Mouse (Mus musculus) right cerebral cortex, postnatal 10 days (tissue): Measurements from ENCODE around the gene Trim31.
"Not testable (repeated sequence)": the region's sequence is repeated elsewhere in the genome, so short reads cannot be mapped to it uniquely, and the experiment has no call there.

Experiments used
- DNase-seq, 2 experiments: peaks; one replicate each; pipeline ENCODE4 v3.0.0; 2021; ENCODE audit warnings: low spot score in 2 of 2

The Trim31 gene

GRCm38 (mm10) chr17:36897552-36898205, at the start of gene Trim31:
Gene Trim31, plus strand, starts transcription at chr17:36898118.
- no peak for DNase-seq

DNA sequence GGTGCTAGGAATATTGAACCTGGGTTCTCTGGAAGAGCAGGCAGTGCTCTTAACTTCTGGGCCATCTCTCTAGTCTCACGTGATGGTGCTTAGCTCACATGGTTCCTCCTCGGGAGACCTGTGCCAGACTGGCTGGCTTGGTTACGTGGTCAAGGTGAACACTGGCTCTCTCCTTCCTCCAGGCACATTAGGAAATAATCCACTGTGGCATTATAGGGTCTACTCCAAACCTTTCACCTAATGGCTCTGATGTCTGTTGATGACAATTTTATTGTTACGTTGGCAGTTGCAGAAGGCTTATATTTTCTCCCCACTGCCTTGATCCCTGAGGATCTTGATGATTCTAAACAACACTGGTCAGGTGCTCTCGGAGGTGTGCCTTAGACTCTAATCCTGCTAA, 49.0 kb upstream of the Trim31 start:
- no peak for DNase-seq

DNA sequence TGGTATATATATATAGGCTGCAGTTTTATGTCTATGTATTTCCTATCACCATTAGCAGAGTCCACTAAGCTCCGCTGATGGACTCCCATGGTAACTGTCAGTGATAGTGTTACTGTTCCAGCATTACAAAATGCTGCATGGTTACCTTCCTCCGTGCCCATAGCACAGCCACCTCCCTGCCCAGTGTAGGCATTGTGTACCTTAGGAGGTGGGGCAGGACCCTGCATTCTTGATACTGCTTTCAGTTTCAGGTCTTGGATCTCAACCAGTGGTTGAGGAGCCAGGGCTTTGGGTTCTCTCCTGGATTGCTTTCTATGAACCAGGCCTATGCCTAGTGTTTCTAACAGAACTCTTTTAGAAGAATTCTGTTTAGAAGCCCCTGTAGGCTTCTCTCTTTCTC, 47.9 kb upstream of the Trim31 start:
- no peak for DNase-seq

DNA sequence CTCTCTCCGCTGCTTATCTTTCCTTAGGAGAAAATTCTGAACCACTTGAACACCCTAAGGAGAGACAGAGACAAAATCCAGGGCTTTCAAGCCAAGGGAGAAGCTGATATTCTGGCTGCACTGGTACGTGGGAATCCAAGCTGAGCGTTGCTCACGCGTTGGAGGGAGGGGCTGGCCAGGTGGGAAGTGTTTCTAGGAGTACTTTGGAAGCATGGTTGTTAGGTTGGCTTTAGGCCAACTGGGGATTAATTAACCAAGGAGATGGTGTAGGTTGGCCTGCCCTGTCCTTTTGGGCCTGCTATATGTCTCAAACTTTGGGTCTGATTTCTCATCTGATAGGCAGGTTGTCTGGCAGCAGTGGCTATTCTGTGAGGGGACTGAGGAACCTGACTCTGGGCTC, 46.7 kb upstream of the Trim31 start:
- DNase-seq, result no peak

GRCm38 (mm10) chr17:36851627-36852026, 46.3 kb upstream of the Trim31 start:
- DNase-seq, result no peak

GRCm38 (mm10) chr17:36855484-36855883, 42.4 kb upstream of the Trim31 start:
- no peak for DNase-seq

DNA sequence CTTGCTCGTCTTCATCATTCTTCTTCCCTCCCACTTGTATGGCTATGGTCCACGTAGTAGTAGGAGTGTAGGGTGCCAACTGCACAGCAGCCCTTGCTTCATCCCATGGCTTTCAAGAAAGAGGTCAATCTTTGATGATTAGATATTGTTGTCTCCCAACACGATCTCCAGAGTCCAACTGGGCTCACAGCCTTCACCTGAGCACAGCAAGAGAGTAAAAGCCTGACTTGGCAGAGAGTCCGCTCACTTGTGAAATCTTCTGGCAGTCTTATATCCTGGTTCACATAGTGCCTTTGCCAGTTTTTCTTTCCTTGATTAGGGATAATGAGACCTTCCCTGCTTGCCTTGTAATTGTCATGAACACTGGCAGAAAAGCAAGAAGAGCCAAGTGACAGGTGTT, 41.7 kb upstream of the Trim31 start:
- no peak for DNase-seq

- no peak for DNase-seq
Observed at GRCm38 (mm10) chr17:36858181-36858580, 39.7 kb upstream of the Trim31 start.

DNA sequence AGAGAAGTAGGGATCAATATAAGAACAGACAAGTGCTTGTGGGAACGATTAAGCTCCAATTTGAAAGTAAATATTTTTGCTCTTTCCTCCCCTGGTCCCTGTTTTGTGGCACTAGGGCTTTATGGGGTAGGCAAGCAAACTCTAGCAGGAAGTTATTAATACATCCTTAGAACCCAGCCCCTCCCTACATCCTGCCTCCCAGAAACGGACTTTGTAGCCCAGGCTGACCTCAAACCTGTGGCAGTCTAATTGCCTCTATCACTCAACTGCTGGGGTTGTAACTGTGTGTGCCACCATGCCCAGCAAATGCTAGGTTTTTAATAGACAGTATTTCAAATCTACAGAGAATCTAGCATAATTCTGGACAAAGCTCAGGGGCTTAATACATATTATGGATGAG, 36.2 kb upstream of the Trim31 start:
- DNase-seq, result no peak

- no peak for DNase-seq
Observed at GRCm38 (mm10) chr17:36866719-36867527, 31.0 kb upstream of the Trim31 start, which contains the start of gene Trim15. Gene Trim15, minus strand, starts transcription at chr17:36867210.

GRCm38 (mm10) chr17:36868836-36869235, 29.1 kb upstream of the Trim31 start:
- DNase-seq, result no peak

DNA sequence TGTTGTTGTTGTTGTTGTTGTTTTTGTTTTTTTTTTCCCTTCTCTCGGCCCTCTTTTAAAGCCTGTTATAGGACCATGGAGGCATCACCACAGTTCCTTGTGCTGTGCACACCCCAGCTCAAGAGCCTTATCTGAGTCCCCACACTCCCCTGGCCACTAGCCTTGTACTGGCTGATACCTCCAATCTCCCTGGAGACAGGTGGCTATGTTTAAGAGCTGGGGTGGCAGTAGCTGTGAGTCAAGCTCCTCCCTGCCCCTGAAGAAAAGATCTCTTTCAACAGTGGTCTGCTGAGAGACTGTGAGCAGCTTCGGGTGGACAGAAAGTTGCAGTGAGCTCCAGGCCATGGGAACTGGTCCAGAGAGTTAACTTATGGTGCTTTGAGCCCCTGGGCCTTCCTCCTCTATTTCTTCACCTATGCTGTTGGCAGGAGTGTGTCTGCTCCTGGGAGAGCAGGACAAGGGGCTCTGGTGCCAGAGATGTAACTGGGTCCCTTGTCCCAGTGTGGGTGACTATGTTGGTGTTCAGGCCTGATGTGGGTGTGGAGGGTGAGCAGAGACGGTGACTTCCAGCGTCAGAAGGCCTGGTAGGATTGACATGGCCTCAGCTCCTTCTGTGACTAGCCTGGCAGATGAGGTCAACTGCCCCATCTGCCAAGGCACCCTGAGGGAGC, 28.5 kb upstream of the Trim31 start, which contains the start of gene Trim10:
Trim10 (plus strand) TSS at position 291 of the 671 bp plus-strand sequence.
- no peak for DNase-seq

DNA sequence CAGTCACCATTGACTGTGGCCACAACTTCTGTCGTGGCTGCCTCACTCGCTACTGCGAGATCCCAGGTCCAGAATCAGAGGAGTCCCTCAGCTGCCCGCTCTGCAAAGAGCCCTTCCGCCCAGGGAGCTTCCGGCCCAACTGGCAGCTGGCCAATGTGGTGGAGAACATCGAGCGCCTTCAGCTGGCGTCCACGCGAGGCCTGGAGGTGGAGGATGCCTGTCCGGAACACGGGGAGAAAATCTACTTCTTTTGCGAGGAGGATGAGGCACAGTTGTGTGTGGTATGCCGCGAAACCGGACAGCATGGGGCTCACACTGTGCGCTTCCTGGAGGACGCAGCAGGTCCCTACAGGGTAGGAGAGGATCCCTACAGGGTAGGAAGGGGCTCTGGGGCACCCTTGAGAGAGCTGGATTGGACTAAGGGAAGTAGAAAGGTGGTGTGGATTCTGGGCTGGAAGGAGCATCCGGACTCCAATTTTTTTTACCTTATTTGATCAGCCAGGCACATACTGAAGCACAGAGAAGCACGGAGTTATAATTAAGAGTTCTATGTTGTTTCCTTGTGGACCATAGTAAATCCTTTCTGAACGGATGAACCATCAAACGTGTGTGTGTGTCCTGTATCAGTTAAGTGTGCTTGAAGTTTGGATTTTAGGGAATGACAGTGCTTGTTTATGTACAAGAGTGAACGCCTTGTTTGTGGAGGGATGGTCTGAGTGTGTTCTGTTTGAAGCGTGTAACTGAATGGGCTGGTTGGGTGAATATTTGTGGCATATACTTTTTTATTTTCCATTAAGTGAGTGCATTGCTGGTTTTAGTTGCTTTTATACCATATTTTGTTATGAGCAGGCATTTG, 27.7 kb upstream of the Trim31 start:
- peak in 1 of 2 experiments; percentile 42 for DNase-seq

DNA sequence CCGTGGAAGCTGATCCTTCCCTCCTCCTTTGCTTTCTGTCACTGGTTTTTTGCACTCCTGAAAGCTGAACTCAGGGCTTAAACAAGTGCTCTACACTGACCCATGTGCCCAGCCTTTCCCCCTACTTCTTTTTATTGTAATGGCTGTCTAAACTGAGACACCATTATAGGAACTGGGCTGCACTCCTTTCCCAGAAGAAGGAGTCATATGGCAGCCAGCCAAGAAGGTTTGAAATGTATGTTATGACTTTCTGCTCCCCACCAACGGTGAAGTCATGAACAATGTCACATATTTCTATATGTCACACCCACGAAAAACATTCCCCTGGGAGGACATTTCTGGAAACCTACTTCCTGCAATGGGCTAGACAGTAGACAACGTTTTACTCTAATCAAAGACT, 23.3 kb upstream of the Trim31 start:
- no peak for DNase-seq

- DNase-seq, result no peak
Observed at GRCm38 (mm10) chr17:36883350-36883749, 14.6 kb upstream of the Trim31 start.

GRCm38 (mm10) chr17:36885132-36885790, 12.7 kb upstream of the Trim31 start:
- no peak for DNase-seq

DNA sequence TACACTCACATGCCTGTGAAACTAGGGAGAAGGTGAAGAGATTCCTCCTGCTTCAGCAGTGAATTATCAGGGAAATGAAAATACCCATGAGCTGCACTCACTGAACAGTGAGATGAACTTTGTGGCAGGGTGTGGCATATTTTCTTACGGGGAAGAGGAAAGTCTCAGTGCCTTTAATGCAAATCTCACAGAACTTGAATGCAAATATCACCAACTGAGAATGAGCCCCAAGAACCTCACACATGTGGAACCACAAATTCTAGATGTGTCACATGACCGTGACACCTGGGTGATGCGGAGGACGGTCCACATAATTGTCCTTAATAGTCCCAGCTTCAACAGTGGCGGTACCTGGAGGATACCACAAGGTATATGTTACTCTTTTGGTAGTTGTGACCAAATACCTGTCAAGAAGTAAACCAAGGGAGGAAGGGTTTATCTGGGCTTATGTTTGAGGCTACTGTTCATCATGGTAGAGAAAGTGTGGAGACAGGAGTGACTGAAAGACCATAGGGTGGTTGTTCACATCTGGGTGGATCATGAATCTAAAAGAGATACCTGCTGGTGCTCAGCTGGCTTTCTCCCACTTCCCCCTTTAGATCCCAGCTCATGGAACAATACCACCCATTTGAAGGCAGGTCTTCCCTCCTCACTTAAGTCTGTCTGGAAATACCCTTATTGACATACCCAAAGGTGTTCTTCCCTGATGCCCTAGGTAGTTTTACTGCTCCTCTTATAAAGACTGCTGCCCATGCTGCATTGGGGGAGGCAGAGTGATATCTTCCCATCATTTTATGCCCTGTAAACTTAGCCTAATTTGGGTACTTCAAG, 7.6 kb upstream of the Trim31 start, which contains the start of gene Trim40:
Trim40 (minus strand) TSS at position 51 of the 831 bp plus-strand sequence.
- no peak for DNase-seq

DNA sequence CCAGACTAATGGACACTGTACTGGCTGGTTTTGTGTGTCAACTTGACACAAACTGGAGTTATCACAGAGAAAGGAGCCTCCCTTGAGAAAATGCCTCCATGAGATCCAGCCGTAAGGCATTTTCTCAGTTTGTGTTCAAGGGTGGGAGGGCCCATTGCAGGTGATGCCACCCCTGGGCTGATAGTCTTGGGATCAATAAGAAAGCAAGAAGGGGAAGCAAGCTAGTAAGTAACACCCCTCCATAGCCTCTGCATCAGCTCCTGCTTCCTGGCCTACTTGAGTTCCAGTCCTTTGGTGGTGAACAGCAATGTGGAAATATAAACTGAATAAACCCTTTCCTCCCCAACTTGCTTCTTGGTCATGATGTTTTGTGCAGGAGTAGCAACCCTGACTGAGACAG, 6.4 kb upstream of the Trim31 start:
- not testable (repeated sequence) for DNase-seq

GRCm38 (mm10) chr17:36892362-36892761, 5.6 kb upstream of the Trim31 start:
- peak; percentile 34 to 48 for DNase-seq

GRCm38 (mm10) chr17:36893387-36893786, 4.5 kb upstream of the Trim31 start:
- DNase-seq, result no peak
